Mouse (Mus musculus) brown adipose tissue, adult 24 weeks (tissue): ENCODE measurements around the gene Hnrnpa2b1. TPM values are rescaled to one million over a fixed set of nuclear protein-coding genes. Genes with fewer than 3 reads are reported as not detected.

Experiments used
- H3K27ac ChIP-seq: fragments of 200-500 bp; replicated peaks from 2 replicates; pipeline ENCODE4 v1.5.1; 2012; ENCODE audit warnings: low read depth, mild to moderate bottlenecking, low read length
- H3K4me1 ChIP-seq: fragments of 200-500 bp; 2 replicates; pipeline ENCODE4 v1.6.1; 2012; ENCODE audit warnings: low read length, mixed read lengths; ENCODE audit not compliant: control insufficient read depth, insufficient read depth, insufficient read length
- H3K4me3 ChIP-seq: fragments of 200-500 bp; 2 replicates; pipeline ENCODE4 v1.5.1; 2012; ENCODE audit warnings: low read depth, mild to moderate bottlenecking, low read length, moderate library complexity; ENCODE audit not compliant: insufficient read depth
- polyA plus RNA-seq: library from polyadenylated mRNA; stranded (reverse); fragments of >200 nt; gene quantifications from 2 replicates; pipeline ENCODE4 v1.2.4, GENCODE M21; 2012; ENCODE audit not compliant: missing spikeins, insufficient read depth, insufficient read length

Hnrnpa2b1 gene
- polyA plus RNA-seq, 1 experiment = 410 TPM

DNA sequence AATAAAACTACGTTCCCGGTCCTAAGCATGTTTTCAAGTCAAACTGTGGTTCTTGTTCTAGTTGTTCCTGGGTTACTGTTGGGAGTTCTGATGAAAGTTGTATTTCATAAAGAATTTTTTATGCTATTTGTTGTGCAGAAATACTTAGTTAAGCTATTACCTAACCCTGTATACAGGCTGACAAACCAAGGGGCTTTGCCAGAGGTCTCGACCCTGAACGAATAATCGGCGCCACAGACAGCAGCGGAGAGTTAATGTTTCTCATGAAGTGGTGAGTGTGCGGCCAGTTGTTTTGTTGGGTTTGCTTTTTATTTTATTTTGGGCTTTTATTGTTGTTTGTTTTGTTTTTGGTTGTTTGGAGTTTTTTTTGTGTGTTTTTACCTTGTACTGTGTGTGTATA, 11.9 kb upstream of the Hnrnpa2b1 start:
- no peak overlapping the region for H3K4me3 ChIP-seq
- H3K27ac ChIP-seq = no peak overlapping the region
- H3K4me1 ChIP-seq = no peaks in the 10 kb centered on the region

DNA sequence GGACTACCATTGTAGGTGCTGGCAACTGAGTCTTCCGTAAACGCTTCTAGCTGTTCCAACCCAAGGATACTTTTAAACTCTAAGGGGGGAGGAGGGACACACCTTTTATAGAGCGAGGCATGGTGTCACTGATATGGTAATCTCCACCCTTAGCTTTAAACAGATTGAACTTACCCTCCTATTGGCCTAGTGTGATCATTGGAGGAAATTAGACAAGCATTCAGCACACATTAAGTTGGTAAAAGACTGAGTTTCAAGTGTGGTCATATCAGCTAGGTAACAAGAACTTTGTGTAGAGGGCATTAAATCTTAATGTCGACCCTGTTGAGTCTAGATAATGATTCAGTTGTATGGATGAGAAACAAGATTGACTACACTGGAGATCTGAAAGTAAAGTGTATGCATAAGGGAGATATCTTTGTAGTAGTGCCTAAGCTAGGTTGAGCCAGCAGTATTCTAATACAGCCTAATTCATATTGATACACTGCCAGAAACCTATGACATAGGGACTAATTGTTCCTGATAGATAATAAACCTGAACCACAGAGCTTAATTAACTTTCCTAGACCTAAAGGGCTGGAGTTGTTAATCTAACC, 9.5 kb upstream of the Hnrnpa2b1 start:
- H3K4me1 ChIP-seq = no peaks in the 10 kb centered on the region
- no peak overlapping the region for H3K4me3 ChIP-seq
- H3K27ac ChIP-seq = no peak overlapping the region

DNA sequence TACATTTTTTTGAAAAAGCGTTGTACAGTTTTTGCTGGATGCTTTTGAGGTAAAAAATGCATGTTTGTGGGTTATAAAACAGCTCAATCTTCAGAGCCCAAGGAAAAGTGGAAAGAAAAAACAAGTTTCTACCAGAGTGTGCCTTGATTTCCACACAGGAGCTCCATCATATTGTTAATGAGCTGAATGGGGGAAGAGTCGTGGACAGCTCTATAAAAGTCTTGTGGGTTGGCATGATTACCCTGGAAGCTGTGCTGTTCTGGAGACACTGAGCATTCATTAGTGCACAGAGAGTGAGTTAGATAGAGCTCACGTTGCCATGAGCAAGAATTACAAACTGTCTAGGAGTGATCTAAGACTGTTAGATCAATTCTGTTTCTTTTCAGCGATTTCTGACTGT, 2.5 kb upstream of the Hnrnpa2b1 start:
- no peaks in the 10 kb centered on the region for H3K4me1 ChIP-seq
- H3K4me3 ChIP-seq = no peak overlapping the region
- no peak overlapping the region for H3K27ac ChIP-seq

DNA sequence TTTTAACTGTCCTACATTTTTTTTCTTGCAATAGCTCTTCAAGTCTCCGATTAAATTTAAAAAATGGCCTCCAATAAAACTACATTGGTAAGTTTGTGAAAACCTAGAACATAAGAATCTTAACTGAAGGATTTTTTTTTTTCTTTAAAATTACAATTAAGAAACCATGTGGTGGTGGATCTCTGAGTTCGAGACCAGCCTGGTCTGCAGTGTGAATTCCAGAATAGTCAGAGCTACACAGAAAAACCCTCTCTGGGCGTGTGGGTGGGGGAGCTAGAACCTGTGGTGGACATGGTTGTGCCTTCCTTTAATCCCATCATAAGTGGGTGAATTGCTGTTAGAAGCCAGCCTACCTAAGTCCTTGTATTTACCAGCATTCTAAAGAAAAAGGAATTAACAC, 2.1 kb upstream of the Hnrnpa2b1 start:
- Histone ChIP-seq H3K27ac (no peak overlapping the region), H3K4me3 (0 out of 2 replicates have a peak overlapping the region, but pooled peaks have one; percentile 7), H3K4me1 (no peaks in the 10 kb centered on the region)

DNA sequence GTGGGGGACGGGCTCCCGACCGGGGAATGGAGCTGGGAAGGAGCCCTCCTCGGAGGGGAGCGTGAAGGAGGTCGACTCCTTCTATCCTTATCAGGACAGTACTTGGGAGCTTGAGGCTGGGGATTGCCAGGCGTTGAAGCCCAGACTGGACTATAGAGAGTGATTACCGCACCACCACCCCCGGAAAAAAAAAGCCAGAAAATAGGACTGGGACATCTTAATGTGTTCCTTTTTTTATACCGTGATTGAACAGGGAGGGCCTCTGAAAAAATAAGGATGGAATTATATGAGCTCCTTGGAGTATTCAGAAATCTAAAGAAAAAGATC, 1.4 kb upstream of the Hnrnpa2b1 start:
- peak overlapping the region; percentile 95 for H3K27ac ChIP-seq
- H3K4me1 ChIP-seq = no peaks in the 10 kb centered on the region
- peak overlapping the region; percentile 92 for H3K4me3 ChIP-seq

DNA sequence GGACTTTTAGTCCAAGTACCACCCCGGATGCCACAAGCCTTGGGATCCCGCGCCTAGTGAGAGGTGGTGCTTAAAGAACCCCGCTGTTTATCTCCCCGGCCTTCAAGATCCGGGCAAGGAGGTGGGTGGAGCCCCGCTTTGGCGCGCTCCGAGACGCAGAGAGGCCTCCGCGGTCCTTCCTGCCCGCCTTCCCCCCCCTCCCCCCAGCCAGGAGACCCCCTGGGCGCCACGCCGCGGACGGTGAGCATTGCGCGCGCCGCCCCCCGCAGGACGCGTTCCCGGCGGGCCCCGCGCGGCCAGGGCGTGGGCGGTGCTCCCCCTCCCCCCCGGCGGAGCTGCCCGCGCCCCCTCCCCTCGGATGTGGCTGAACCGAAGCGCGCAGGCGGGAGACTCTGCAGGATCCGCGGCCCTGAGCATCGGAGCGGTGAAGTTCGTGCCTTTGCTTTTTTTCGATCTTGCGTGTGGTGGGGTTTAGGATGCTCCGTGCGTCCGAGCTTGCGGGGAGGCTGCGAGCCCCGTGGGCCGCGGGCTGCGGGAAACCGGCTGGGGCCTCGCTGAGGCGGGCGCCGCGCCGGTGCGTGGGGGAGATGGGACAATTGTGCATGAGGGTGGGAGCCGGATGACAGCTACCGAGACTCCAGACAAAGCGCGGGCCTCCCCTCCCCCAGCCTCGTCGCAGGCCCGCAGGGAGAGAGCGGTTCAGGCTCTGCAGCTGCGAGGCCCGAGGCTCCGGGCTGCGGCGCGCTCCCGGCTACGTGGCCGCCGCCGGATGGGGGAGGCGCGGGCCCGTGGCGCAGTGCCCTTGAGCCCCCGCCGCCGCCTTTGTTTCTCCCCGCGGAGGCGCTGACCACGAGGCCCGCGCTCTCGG, 851 bp upstream of the Hnrnpa2b1 start, which contains the start of gene Cbx3:
Cbx3 (plus strand) TSS at position 50 of the 868 bp plus-strand sequence.
- Histone ChIP-seq H3K27ac (peak within 1 kb of the TSS; percentile 100), H3K4me3 (peak within 1 kb of the TSS; percentile 92), H3K4me1 (no peaks in the 10 kb centered on the region)

DNA sequence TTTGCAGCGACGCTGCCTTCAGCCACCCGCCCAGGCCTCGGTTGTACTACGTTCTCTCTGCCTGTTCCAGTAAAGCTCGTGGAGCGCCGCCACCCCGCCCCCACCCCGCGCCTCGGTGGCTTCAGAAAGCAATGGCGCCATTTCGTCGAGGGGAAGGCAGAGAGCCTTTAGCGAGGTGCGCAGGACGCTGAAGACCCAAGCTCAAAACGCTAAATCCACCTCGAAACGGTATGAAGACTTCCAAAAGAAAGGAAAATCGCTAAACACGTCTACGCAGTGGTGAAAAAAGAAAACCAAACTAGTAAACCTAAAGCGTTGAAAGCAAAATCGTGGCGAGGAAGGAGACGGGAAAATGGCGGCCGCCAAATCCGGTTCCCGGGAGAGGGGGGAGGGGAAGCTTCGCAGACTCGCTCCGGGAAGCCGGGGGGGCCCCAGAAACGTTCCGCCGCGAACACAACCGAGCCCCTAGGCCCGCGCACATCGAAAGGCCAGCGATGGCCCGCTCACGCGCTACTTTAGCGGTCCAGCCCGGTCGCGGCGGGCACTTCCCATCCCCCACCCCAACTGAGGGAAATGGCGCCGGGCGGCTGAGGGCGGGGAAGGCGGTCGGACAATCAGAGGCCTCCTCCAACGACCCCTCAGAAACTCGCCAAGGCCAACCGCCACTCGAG, 668 bp downstream of the Hnrnpa2b1 start:
- Histone ChIP-seq H3K4me3 (peak overlapping the region; percentile 86), H3K4me1 (no peaks in the 10 kb centered on the region)

DNA sequence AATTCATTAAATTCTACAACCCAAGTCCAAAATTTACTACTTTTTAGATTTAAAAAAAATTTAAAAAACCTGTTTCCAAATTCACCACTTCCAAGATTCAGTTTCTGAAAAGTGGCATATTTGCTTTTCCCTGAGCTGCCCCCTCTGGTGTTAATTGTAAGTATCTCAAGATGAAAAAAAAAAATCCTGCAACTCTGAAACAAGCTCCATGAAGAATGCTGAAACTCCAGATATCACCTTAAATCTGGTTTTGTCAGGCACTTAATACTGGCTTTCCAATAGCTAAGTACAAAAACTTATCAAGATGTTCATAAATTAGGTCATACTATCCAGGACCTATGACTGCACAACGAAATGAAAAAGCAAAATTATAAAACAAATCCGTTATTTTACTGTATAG, 2.0 kb downstream of the Hnrnpa2b1 start:
- H3K27ac ChIP-seq = no peak overlapping the region
- H3K4me1 ChIP-seq = no peaks in the 10 kb centered on the region
- H3K4me3 ChIP-seq = no peak overlapping the region; the same call in 1 of the 2 replicates

More for the DNA sequence above, 668 bp downstream of the Hnrnpa2b1 start:
- peak overlapping the region; percentile 100 for H3K27ac ChIP-seq

DNA sequence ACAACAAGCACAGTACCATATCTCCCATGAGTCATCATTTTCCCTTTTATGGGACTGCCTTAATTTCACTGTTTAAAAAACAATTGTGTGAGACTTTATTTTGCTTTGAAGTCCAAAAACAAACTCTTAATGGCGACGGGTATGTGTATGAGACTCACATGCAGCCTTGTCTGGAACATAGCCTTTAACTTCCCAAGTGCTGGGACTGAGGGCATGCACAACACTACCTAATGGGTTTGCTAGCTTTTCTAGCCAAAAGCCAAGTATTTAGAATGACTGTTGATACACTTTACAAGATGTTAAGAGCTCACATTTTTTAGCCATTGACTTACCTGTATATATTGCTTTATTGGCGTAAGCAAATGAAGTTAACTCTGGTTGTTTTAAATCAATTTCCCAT, 9.3 kb downstream of the Hnrnpa2b1 start:
- Histone ChIP-seq H3K4me1 (no peaks in the 10 kb centered on the region), H3K4me3 (no peak overlapping the region), H3K27ac (no peak overlapping the region)

DNA sequence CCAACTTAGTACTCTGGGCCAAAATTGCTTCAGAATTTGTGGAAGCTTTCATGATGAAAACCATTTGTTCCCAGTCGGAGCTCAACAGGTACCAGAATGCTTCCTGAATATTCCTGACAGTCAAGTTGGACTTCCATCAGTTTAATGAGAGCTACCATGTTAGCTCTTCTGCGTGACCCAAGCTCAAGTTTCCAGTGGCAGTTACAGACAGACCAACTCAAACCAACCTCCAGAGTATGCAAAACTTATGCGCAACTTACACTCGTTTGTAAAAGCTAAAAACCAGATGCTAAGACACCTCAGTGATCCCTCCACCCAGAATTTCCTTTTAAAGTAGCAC, 9.7 kb downstream of the Hnrnpa2b1 start:
- H3K4me1 ChIP-seq = no peaks in the 10 kb centered on the region
- H3K4me3 ChIP-seq = no peak overlapping the region
- no peak overlapping the region for H3K27ac ChIP-seq

DNA sequence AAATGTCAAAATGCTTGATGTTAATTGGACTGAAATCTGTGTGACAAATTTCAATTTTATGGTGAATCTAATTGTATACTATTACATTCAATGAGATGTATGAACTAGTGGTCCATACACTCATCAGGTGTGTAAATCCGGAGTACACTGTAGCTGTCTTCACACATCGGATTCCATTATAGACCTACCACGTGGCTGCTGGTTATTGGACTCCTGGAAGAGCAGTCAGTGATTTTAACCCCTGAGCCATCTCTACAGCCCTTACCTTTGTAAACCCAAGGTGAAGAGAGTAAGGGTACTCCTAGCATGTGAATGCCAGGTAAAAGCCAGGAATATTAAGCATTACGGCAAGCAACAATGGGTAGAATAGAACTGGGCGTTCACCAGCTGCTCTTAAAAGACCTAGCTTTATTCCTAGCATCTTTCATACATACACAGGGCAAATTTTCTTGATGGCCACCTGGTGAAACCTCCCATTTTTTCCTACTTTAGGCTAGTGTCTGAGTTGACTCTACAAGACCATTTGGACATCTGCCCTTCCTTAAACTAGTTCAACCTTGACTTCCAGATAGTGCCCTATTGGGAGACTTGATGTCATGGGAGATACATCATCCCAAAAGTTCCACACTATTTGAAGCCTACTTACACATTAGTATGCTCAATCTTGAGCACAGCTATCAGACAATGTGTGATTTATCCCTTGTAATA, 10.2 kb downstream of the Hnrnpa2b1 start:
- no peak overlapping the region for H3K27ac ChIP-seq
- no peak overlapping the region for H3K4me3 ChIP-seq
- H3K4me1 ChIP-seq = no peaks in the 10 kb centered on the region

DNA sequence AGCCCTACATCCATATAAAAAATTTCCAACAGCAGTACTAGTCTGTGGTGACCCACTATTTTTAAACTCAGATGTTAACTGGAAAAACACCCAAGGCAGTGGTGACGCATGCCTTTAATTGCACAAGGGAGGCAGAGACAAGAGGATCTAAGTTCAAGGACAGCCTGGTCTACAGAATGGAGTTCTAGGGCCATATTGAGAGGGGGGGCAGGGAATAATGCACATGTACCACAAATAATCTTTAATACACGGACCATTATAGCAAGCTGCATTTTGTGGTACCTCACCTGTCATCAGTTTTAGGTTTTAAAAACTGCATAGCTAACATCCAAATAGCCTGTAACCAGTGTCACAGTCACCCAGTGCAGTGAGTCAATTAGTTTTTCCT, 10.8 kb downstream of the Hnrnpa2b1 start:
- Histone ChIP-seq H3K27ac (no peak overlapping the region), H3K4me3 (no peak overlapping the region), H3K4me1 (no peaks in the 10 kb centered on the region)

DNA sequence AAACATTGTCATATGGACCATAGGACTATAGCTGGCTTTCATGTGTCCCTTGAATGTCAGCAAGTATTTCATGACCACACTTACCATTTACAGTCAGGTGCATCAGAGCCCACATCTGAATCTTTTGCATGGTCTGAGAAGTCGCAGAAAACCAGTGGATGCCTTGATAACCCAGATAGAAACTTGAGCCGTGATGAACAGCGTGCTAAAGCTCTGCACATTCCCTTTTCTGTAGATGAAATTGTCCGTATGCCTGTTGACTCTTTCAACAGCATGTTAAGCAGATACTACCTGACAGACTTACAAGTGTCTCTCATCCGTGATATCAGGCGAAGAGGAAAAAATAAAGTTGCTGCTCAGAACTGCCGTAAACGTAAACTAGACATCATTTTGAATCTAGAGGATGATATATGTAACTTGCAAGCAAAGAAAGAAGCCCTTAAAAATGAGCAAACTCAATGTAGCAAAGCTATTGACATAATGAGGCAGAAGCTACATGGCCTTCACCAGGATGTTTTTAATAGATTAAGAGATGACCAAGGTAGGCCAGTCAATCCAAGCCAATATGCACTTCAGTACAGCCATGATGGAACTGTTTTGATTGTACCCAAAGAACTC, 11.8 kb downstream of the Hnrnpa2b1 start:
- Histone ChIP-seq H3K4me1 (no peaks in the 10 kb centered on the region), H3K4me3 (no peak overlapping the region)

DNA sequence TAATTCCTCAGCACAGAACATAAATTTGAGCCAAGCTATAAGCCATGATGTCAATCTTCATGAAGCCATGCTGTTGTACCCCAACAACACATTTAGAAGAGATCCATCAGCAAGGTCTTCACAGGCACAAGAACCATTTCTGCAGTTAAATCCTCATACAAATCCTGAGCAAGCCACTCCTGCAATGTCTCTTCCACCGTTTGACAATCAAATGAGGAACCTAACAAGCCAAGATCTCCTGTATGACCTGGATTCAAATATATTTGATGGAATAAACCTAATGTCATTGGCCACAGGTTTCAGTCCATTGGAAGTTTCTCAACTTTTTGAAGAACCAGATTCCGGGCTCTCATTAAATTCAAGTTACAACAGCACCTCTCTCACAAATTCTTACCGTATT, 12.4 kb downstream of the Hnrnpa2b1 start:
- Histone ChIP-seq H3K27ac (no peak overlapping the region), H3K4me3 (no peak overlapping the region), H3K4me1 (no peaks in the 10 kb centered on the region)

More for the DNA sequence above, 11.8 kb downstream of the Hnrnpa2b1 start:
- no peak overlapping the region for H3K27ac ChIP-seq

DNA sequence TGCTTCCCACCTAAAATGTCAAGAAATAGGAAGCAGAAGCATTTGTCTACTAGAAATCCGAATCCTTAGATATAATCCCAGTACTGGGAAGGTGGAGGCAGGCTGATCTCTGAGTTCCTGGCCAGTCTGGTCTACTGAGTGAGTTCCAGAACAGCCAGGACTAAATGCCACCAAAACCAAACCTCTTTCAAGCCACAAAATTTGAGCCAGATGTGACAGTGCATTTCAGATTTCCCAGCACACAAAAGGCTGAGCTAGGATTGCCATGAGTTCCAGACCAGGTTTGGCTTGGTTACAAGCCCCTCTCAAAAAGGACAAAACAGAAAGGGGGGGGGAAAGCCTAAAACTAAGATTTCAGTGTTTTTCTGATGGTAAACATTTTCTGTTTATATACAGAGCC, 13.5 kb downstream of the Hnrnpa2b1 start:
- H3K4me3 ChIP-seq = no peak overlapping the region
- H3K4me1 ChIP-seq = no peaks in the 10 kb centered on the region
- no peak overlapping the region for H3K27ac ChIP-seq
